Mouse (Mus musculus): Measurements from ENCODE around the gene Gm36028.

Gene Gm36028

DNA sequence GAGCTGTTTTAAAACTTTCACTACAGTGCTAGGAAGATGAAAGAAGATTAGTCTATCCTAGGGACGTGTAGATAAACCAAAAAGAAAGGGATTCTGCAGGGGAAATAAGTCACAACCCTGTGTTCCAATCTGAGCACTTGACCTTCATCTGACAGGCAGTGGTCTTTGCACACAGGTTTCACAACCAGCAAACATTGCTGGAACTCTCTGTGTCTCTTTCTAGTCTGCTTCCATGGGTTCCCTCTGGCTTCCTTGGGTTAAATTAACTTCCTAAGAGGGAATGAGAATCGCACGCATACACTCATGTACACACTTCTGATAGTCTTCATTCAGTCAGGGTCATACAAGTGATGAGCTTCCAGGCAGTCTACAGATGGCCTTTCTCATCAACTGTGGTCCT is 2.9 kb upstream of the Gm36028 start:
- DNase-seq (ENCODE audit: extremely low read depth, insufficient read length, low spot score), result no peak

DNA sequence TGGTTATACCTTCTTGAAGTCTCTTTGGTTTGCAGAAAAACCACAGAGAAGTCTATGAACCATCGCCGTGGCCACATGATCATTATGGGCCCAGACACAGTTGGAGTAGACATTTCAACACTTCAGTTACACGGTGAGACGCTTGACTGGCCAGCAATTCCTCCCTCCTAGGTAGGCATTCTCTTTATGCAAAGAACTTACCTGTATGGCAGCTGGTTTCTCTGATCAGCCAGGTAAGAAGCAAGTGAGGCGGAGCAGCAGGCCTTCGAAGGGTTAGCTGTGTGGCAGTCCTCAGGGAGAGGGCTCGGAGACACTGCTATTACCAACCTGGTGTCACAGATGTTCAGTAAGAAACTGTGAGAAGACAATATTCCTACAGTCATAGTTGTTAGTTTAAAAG is 733 bp downstream of the Gm36028 start:
- no peak for DNase-seq (ENCODE audit: extremely low read depth, insufficient read length, low spot score)

DNA sequence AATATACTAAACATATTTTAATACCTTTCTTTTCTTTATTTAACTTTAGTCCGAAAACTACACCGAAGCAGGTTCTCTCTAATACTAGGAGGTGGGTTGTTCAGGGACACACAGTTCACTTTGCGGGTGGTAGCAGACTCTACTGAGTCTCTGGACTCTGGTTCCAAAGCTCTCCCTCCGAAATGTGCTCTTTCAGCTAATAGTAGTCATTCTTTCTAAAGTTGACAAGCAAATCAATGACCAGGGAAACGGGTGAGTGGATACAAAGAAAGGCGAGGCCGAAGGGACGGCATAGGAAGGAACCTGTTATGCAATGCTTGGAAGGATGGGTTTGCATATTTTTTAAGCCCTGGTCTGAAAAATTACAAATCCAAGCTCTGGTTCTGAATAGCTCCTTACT is 3.5 kb downstream of the Gm36028 start:
- no peak for DNase-seq (ENCODE audit: extremely low read depth, insufficient read length, low spot score)

DNA sequence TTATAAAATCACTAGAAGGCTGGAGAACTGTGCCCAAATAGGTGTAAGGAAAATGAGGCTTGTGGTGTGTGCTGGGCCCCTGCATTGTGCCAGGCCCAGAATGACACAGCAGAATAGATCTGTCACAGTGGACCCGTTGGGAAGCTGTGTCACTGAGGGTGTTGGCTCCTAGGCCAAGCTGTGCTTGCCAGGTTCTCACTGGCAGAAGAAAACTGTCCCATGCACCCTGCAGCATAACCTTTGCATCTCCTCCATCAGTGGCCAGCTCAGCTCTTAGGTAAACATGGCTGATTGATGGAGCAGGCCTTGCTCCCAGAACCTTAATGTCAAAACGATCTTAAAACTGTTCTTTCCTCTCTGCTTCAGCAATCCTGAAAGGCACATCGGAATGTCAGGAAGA is 4.6 kb downstream of the Gm36028 start:
- DNase-seq (ENCODE audit: extremely low read depth, insufficient read length, low spot score), result no peak

DNA sequence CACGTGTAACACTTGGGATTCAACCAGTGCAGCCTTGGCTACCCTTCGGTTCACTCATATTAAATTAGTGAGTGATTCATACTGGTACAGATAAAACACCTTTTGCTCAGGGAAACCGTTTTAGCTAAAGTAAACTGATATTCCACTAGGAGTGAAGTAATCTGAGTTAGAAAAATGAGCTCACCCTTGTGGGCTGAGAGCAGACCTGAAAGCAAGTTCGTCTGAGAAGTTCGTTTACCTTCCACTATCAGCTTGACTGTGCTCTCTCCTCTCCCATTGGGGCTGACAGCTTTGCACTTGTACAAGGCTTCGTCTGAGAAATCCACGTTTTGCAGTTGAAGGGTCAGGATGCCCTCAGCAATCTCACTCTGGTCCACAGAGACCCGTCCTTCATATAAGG is 5.4 kb downstream of the Gm36028 start:
- DNase-seq (ENCODE audit: extremely low read depth, insufficient read length, low spot score), result no peak

DNA sequence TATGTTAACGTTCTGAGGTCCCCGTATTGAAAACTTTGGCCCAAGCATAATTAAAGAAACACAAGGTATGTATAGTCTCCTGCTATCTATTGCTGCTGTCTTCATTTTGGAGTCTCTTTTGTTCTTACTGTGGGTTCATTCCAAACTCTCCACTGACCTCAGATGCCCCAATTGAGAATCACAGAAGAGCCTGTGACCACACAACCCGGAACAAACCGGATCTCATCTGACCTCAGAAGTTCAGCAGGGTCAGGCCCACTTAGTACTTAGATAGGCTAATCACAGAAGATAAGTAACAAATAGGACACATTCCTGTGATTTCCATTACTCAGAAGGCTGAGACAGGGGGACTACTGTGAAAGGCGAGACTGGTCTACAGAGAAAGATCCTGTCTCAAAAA is 6.4 kb downstream of the Gm36028 start:
- no peak for DNase-seq (ENCODE audit: extremely low read depth, insufficient read length, low spot score)

DNA sequence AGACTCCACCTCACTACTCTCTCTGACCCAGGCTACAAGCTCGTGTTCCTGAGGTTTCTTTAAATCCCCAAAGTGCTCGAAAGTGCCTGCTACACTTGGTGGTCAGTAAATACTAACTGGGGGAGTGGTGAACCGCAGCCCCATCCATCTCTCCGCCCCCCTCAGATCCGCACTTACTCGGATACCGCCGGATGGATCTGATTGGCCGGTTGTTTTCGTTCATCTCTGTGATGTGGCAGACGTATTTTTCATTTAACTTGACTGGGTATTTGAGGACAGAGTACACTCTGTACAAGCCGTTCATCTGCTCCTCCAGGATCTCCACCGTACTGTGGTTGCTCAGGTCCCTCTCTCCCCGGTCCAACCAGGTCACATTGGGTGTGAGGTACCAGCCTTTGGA is 6.9 kb downstream of the Gm36028 start:
- DNase-seq (ENCODE audit: extremely low read depth, insufficient read length, low spot score), result no peak

DNA sequence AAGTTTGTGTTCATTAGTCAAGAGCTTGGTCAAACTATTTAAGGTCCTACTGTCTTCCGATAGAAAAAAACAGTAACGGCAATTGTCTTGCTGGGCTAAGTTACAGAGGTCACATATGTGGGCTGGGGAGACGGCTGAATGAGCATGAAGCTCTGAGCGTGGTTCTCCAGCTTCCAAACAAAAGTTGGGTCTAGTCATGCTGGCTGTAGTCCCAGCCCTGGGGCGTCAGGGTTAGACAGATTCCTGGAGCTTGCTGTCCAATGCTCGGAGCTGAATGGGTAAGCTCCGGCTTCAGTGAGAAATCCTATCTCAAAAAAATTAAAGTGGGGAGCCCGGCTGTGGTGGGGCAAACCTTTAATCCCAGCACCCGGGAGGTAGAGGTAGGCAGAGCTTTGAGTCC is 7.7 kb downstream of the Gm36028 start:
- DNase-seq (ENCODE audit: extremely low read depth, insufficient read length, low spot score), result no peak

DNA sequence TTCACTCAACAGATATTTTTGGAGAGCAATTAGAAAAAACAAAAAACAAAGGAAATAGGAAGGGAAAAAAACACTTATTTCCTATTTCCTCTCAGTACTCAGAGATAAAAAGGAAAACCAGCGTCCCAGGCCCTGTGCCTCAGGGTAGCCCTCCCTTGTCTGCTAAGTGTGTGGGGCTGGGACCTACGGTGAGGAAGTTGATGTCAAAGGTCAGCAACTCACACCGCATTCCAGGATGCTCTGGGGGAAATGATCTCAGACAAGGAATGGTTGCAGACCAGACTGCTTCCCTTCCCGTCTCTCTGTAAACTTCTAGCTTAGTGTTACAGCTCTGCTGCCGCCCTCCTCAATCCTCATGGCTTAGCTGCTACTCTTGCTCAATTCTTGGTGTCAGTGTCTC is 9.6 kb downstream of the Gm36028 start:
- DNase-seq (ENCODE audit: extremely low read depth, insufficient read length, low spot score), result no peak

DNA sequence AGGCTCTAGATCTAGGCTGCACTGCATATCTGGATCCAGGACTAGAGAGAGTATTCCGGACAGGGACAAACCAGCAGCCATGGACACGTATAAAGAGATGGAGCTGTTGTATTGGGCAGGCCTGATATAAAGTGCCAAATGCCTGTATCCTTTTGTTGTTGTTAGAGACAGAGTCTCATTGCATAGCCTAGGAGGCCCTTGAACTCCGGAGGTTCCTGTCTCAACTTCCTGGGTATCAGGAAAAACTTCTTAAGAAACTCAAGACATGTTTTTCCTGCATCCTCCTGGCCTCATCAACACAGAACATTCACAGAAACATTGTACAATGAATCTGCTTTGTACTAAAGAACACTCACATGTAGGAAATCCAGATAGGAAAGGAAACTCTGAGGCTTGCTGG is 13.9 kb downstream of the Gm36028 start:
- DNase-seq (ENCODE audit: extremely low read depth, insufficient read length, low spot score), result no peak

DNA sequence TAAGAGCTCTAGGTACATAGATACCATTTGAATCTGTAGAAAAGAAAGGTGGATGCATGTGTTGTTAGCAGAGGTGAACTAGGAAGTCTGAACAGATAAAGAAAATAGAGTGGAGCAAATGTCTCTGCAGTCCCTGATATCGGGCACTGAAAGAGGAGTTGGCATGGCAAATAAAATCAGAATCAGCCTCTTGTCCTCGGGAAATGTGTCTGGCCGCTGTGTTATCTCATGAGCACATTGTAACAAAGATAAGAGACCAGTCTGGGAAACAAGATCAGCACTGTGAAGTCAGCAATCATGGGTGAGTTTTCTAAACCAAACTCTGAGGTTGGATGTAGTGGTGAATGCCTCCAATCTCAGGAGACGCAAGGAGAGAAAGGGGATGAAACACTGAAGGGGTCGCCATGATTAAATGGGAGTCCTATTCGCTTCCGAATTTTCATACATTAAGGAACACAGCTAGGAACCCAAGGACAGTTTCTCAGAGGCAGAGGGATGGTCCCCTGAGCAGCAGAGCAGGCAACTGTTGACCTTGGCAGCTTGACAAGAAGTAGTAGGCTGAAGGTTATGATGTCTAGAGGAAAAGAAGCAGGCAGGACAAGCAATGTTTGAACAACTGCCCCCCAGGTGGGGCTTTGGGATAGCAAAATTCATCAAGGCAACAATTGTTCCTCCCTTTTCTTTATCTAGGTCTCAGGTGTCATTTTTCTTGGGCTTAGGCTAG is 15.6 kb downstream of the Gm36028 start:
- DNase-seq (ENCODE audit: extremely low read depth, insufficient read length, low spot score), result no peak

DNA sequence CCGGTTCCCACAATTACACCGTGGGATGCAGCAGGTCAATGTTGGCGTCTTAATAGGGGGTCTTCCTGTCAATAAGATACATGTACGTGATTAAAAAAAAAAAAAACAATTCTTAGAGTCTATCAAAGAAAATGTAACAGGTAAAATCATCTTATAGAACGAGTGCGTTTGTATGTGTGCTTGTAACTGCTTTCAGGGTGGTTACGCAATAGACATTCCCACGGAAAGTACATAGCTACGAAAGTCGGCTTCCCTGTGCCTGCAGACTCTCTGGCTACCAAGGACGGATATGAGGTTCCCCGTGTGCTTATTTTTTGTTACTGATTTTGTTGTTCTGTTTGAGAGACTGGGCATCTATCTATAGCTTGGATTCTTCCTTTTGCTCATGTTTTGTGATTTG is 17.2 kb downstream of the Gm36028 start:
- DNase-seq (ENCODE audit: extremely low read depth, insufficient read length, low spot score), result no peak

DNA sequence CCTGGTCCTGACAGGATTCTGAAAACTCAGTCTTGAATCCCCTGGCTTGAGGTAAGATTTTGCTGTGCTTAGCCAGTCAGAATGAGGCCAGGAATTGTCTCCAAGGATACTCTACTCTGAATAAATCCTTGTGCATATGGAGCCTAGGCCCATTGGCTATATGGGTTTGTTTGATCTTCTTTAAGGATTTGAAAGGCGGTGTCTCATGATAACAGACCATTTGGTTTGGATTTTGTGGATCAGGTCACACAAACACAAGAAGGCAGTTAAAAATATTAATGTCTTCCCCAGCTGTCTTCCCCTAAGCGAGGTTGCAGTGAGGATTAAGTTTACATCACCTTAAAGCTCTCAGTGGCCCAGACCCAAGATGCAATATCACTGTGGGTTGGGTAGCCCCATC is 18.5 kb downstream of the Gm36028 start:
- no peak for DNase-seq (ENCODE audit: extremely low read depth, insufficient read length, low spot score)

DNA sequence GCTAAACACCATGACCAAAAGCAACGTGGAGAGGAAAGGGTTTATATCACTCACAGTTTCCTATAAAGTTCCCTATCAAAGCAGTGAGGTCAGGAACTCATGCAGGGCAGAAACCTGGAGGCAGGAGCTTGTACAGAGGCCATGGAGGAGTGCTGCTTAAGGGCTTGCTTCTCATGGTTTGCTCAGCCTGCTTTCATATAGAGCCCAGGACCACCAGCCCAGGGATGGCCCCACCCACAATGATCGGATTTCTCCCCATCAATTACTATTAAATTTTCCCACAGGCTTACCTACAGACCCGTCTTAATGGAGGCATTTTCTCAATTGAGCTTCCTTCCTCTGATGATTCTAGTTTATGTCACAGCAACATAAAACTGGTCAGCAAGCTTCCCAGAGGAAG is 23.4 kb downstream of the Gm36028 start:
- no peak for DNase-seq (ENCODE audit: extremely low read depth, insufficient read length, low spot score)

DNA sequence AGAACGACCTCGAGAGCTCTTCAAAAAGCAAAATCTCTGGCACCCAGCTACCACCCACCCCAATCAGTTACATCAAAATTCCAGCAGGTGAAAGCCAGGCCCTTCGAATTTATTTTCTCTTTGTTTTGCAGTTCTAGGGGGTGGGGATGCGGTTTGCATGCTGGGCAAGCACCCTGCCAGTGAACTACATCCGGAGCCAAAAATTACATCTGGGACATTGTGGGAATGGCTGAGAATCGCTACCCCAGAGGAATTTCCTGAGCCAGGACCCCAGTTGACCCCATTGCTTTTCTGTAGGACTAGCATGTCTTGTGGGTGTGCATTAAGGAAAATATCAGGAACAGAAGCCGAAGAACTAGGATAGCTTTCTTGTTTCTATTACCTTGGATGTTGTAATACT is 29.9 kb downstream of the Gm36028 start:
- DNase-seq (ENCODE audit: extremely low read depth, insufficient read length, low spot score), result no peak

DNA sequence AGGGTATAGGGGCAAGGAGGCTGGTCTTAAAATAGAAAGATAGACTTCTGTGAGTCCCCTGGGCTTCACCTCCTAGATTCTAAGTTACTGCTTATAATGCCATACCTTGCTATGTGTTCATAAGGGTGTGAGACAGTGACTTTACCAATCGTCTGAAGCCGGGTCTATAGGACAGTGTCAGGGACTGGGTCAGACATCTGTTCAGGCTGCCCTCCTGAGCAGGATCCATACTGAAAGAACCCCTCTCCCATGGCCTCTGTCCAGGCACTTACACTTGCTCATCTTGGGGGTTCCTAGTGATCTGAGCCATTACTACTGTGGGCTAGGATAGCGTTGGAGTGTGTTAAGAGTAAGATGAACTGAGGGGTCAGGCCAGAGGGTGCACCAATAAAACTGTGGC is 34.7 kb downstream of the Gm36028 start:
- DNase-seq (ENCODE audit: extremely low read depth, insufficient read length, low spot score), result no peak

DNA sequence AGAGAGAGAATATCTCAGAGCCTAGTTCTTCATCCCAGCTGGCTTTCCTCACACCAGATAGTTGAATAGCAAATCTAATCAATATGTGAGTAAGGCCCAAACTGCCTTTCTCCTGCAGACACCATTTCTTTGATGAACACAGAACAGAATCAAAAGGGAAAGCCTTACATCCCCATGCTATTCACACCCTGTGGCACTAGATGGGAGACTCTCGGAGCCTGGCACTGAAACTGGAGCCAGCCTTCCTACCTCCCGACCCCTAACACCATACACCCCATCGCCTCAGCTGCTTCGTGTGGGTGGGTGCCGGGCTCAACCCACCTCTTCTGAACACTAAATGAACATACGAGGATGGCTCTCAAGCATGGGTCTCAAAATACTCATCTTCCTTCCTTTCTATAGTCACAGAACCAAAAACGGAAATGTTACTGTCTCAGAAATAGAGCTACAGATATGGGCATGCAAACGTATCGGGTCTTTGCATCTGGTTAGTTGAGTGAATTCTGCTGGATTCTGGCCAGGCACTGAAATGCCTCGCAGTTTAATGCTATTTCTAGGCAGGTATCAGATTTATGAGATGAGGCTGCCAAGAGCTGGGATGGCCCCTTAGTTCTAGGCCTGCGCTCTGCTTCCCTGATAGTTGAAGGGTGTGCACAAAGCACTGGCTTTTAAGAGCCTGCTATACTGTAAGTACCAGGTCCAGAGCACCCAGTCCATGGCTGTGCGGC is 36.0 kb downstream of the Gm36028 start:
- DNase-seq (ENCODE audit: extremely low read depth, insufficient read length, low spot score), result no peak

DNA sequence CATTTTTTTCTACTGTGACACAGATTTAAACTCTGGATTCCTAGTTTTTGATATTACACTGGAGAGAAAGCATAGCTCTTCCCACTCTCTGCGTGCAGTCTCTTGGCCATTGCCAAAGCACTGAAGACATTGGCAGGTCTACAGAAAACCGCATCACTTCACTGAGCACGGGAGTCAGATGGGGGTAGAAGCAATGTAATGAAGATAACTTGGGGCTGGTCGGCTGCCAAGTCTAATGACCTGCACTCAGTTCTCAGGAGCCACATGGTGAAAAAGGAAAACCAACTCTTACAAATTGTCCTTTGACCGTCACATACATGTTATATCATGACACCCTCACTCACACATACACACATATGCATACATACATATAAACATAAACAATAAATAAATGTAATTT is 37.0 kb downstream of the Gm36028 start:
- no peak for DNase-seq (ENCODE audit: extremely low read depth, insufficient read length, low spot score)

DNA sequence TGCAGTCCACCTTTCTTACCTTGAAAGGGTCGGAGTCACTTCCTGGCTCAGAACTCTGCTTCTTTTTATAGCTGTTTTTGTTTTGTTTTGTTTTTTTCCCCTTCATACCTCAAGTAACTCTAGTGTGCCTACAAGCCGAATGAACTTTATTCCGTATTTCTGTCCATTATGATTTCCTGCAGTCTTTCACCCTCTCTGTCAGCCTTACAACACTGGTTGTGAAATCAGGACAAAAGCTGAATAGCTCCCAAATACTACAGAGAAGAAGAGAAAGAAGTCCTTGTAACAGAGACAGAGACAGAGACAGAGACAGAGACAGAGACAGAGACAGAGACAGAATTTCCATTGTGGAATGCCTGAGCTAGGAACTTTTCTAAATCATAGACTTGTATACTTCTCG is 43.0 kb downstream of the Gm36028 start:
- DNase-seq (ENCODE audit: extremely low read depth, insufficient read length, low spot score), result no peak

DNA sequence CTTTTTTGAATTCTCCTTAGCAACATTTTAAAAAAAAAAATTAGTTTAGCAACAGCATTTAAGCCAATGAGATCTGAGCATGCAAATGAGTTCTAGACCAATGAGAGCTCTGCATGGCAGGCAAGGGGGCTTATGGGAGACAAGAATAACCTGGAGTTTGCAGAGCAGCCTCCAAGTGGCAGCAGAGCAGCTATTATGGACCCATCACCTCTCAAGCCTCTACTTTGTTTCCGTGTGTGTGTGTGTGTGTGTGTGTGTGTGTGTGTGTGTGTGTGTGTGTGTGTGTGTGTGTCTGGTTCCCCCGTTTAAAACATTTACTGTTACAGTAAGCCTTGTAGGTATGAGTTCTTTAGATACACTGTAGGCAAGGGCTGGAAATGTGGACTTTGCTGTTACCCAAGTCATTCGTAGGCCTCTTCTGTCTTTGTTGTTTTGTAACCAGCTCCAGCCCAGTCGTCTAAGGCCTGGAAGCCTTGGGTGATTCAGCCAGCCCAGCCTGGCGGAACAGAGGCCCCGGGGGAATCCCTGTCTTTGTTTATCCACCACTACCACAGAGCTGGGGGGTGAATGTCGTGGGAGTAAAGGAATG is 46.5 kb downstream of the Gm36028 start:
- peak; percentile 76 for DNase-seq (ENCODE audit: extremely low read depth, insufficient read length, low spot score)

DNA sequence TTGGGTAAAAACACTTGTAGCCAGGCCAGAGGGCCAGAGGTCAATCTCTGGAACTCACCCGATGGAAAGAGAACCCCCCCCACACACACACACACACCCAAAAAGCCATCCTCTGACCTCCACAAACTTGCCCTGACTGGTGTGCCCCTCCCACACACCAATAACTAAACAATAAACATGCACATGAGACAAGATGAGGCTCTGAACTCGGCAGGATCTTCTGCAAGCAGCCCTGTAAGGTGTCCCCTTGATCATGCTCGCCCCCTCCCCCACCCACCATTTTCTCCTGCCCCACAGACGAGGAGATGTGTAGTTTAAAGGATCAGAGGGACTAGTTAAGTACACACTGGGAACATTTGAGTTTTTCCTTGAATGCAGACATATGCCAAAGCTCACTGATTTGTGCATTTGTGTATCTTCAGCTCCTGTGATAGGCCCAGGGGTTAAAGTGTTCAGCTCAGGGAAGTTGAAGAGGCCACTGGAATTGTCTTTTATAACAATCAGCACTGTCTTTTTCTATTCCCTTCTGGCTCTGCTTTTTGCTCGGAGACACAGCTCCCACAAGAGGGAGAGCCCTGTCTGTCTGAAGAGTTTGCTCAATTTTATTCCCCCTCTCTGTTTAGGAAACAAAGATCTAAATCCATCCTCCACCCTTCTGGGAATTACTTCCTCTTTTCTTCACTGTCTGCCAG is 47.1 kb downstream of the Gm36028 start:
- peak; percentile 6 for DNase-seq (ENCODE audit: extremely low read depth, insufficient read length, low spot score)

DNA sequence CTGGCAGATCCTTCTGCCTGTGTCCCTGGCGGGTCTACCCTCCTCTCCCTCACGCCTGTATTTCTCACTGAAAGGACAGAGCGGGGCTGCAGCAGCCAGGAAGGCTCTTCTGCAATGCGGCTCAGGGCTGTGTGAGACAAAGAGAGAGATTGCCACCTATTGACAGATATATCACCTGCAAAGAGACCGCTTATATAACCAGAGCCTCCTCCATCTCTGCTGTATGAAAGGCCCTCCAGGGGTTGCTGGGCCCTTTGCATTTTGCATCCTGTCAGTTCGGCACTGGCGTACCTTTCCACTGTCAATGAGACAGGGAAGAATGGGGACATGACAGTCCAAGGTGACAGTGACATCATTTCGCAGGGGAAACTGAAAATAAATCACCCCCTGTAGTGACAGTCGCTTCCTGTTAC is 48.5 kb downstream of the Gm36028 start:
- no peak for DNase-seq (ENCODE audit: extremely low read depth, insufficient read length, low spot score)
